Mouse (Mus musculus) heart, postnatal 0 days (tissue): Measurements from ENCODE around the gene H2-Q10.

Source experiments
- CTCF ChIP-seq: IDR thresholded peaks from 2 replicates; pipeline ENCODE4 v1.5.1; 2016; ENCODE audit warnings: antibody characterized with exemption, control low read depth, low read depth
- EP300 ChIP-seq: IDR thresholded peaks from 2 replicates; pipeline ENCODE4 v1.6.1; 2016; ENCODE audit warnings: antibody characterized with exemption, low read depth

DNA sequence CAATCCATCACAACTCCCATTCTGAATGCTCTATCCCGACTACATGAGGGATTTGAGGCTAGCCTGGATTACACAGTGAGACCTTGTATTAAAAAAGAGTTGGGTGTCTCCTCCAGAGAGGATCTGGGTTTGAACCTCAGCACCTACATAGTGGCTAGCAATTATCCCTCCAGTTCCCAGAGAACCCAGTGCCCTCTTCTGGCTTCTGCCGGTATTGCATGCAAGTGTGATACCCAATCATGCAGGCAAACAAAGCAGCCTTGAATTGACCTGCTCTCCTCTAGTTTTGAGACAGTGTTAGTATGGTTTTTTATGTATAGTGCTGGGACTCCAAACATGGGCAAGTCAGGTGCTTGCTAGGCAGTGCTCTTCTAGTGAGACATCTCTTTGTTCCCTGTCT, 44.0 kb downstream of the H2-Q10 start:
- no peak for TF ChIP-seq EP300
- TF ChIP-seq CTCF = peak; percentile 70
